Mouse (Mus musculus) heart, adult 9 months (tissue): ENCODE data around the gene Gm20716.

Experiments used
- DNase-seq, 2 experiments: peaks; one replicate each; pipeline ENCODE4 v3.0.0; 2022; ENCODE audit warnings: low spot score in 2 of 2

Gm20716 gene

DNA sequence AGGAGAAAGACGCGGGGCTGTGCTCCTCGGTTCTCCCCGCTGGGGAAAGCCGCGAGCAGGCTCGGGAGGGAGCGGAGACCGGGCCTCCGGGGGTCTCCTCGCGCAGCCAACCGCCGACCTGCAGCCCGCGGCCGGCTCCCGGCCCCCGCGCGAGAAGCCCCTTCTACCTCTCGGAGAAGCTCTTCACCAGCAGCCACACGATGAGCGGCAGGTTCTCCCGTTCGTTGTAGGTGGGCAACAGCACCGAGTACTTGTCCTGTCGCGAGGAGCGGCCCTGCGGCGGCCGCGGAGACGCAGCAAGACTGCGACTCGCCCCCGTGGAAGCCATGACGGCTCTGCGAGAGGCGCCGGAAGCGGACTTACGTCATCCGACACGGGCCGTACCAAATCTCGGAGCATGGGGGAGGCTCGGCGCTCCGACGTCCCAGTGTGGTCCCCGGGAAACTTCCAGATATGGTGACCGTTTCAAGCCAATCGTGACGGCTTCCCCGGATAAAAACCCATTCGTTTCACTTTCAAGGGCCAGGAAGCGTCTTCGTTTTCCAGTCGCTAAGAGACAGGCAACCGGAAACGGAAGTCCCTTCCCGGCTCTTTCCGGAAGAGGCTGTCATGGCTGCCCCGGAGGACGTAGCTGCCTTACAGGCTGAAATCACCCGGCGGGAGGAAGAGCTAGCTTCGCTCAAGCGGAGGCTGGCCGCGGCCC, at the start of gene Gm20716, which contains the start of the genes Dpm1 and Mocs3:
Gm20716 (minus strand) TSS at position 339 of the 703 bp plus-strand sequence.
Dpm1 (minus strand) TSS at position 566 of the 703 bp plus-strand sequence.
Mocs3 (plus strand) TSS at position 597 of the 703 bp plus-strand sequence.
- peak; percentile 90 to 91 for DNase-seq

DNA sequence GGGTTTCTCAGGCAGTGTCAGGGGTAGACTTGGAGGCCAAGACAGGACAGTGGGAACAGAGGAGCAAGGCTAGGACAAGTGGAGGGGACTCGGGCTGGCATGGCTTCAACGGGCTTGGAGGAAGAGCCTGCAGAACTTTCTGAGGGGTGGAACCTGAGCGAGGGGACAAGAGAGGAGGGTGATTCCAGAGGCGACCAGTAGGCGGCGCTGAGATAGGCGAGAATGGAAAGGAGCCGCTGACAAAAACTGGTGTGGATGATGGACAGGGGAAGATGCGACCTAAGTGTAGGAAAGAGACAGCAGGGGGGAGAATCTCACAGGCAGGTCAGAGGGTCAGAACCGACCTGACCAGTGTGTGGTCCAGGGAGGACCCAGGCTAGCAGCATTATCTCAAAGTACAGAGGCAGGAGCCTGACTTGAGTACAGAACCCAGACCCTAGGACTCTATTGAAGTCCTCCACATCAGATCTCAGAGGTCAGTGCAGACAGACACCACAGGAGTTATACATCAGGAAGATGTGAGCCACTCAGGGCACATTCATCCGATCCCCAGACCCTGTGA, 44.3 kb upstream of the Gm20716 start:
- peak in 1 of 2 experiments; percentile 21 for DNase-seq

DNA sequence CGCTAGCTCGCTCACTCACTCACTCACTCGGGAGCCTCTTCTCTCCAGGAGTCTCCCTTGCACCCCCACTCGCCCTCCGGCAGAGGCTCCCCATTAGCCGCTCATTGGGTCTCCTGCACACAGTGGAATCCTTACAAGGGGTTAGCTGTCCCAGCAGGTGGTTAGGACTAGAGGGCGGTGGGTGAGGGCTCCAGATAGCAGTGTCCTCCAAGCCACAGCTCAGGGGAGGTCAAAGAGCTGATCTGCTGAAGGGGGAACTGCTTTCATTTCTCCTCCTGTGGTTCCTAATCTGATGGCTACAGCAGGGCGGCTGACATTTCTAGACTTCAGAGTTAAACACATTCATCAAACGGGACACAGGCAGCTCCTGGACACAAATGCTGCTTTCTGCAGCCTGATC, 43.2 kb upstream of the Gm20716 start:
- no peak for DNase-seq

DNA sequence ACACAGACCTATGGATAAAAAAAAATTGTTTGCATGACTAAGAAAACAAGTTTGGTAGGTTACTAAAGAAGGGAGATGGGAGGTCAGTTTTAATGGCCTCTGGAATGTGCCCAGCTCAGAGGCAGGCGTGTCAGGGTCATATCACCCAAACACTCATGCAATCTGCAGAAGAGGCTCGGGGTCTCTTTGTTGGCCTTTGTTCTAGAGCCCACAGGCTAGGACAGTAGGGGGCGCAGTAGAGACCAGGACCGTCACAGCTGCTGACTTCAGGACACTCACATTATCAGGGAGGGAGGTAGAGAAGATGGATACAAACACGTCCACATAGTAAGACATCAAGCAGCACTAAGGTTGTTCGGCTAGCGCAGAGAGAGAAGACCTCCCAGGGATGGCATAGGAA, 37.9 kb upstream of the Gm20716 start:
- no peak for DNase-seq

DNA sequence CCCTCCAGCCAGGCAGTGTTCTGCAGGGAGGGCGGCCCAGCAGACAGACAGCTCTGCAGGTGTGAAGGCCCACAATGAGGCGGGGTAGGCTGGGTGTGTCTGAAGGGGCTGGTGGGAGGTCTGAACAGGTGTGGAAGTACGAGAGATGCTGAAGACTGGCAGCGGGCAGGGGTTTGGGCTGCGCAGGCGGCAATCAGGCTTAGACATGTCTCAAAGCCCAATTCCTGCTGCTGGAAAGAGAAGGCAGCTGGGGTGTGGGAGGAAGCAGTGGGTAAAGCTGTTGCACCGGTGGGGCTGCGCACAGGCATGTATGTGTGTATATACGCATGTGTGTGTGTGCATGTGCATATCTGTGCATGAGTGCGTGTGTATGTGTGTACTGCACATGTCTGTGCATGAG, 30.7 kb upstream of the Gm20716 start:
- DNase-seq, result no peak

DNA sequence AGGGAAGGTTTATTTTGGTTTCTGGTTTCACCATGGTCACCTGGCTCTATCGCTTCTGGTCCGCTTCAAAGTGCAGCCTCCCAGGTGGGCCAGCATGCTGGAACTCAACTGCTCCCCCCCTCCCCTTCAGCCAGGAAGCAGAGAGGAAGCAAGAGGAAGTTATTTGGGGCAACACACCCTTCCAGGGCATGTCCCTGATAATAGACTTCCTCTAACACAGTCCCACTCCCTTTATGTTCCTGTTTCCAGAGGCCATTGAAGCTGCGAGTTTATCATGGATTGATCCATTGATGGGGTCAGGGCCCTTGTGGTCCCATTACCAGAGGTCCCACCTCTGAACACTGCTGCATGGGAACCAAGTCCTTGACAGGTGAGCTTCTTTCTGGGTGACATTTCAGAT, 30.0 kb upstream of the Gm20716 start:
- no peak for DNase-seq

DNA sequence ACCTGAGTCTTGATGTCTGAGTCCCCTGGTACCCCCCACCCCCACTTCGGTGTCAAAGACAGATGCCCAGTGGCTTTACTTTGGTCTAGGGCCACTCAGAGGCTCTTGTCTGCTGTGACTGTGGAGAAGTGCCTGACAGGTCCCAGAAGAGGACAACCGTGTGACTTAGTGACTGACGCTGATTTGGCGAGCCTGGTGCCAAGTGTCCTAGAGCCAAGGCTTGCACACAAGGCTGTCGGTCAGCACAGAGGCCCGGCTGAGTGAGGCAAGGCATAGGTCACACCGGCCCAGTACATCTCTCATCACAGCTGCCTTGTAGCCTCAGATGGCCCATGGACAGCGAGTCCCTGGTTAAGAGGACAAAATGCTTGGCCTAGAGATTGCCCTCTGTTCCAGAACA, 28.9 kb upstream of the Gm20716 start:
- peak; percentile 33 to 40 for DNase-seq

DNA sequence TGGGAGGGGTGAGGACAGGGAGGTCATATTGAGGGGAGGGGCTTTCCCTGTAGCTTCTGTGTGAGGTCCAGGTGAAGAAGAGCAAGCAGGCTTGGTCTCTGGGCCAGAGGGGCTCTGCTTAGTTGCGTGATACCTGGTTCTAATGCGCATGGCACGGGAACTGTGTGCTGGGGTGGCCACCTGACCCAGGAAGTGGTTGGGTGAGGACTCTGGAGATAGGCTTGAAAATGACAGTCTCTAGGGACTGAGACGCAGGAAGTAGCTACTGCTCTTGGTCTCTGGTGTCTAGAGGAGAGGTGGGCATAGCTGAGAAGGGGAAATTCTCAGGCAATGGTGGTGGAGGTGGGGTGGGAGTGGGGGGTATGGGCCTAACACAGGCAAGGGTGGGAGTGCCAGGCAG, 27.0 kb upstream of the Gm20716 start:
- DNase-seq, result no peak

DNA sequence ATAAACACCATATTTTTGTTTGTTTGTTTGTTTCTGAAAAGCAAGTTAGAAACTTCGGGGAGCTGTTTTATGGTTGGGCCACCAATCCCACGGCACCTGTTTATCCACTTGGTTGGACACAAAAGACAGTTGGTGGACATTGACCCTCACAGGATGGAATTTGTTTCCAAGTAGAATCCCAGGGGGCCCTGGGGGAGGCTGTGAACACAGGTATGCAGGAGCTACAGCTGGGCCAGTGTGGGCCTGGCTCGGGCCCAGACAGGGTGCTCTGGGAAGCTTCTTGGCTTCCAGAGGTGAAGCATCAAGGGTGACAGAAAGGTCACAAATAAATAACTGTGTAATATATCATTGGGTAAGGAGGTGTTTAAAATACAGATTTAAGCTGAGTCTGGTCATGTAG, 26.3 kb upstream of the Gm20716 start:
- DNase-seq, result no peak

DNA sequence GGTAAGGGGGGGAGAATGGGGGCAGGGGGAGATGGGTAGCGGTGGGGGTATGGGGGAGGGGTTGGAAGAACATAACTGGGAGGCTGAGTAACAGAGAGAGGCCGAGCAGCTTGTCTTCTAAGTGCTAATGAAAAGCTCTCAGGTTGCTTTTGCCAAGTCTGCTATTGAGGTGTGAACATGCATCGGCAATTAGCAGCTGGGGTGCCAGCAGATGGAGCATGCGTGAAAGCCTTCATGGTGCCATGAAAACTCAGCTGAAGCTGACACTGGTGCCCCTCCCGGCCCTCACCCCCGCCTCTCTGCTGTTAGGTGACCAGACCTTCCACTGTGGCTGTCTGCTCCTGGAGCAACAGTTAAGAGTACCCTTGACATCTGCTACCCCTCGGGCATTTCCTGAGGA, 23.7 kb upstream of the Gm20716 start:
- DNase-seq, result no peak

DNA sequence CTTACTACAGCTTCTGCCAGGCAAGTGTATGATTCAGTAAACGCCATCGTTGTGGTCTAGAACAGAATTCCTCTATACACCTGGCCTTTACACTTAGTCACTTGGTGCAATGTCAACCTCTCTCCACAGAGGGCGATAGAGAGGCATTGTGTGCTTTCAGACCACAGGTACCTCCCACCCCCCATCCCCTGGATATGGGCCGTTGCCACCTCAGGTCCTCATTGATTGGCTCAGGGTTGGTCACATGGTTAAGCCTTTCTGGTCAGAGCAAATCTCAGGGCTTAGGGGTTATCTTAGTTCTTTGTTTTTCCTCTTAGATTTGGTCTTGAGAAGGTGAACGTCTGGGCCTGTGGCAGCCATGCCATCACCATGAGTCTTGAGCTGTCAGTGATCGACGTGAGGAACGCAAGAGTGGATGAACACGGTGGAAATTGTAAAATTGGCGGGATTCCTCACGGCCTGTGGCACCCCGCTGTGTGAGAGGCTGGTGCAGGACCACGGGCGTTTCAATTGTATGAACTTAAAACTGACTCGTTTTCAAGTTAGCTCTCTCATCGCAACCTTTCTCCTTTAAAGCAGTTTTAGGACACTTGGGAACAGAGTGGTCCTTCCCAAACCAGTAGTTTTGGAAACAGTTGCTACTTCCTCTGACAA, 22.6 kb upstream of the Gm20716 start:
- DNase-seq, result no peak

DNA sequence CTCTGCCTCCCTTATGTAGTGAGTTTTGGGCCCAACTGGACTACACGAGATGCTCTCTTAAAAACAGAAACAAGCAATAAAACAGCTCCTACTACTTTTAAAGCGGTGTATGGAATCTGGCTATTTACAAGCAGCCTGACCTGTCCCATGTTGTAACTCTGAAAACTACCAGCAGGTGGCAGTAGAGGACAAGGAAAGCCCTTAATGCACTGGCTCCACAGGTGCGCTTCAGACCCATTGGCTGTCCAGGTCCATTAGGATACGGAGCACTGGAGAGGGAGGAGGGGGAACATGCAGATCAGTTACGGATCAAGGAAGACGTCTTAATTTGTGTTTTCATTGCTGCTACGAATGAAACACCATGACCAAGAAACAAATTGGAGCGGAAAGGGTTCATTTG, 20.1 kb upstream of the Gm20716 start:
- DNase-seq, result peak; percentile 40 to 77

DNA sequence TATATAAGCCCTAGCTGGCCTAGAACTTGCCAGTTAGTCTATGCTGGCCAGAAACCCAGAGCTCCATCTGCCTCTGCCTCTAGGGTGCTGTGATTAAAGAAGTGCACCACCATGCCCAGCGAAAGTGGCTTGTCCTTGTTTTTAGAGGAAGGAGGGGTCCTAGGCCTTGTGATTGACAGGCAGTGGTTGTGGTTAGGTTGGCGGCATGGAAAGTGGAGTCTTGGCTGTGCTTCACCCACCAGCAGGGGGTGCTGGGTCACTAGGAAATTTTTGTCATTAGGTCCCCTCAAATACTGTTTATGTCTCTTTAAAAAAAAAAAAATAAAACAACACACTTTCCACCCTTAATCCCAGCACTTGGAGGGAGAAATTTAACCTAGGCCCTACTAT, 18.7 kb upstream of the Gm20716 start:
- DNase-seq, result no peak

DNA sequence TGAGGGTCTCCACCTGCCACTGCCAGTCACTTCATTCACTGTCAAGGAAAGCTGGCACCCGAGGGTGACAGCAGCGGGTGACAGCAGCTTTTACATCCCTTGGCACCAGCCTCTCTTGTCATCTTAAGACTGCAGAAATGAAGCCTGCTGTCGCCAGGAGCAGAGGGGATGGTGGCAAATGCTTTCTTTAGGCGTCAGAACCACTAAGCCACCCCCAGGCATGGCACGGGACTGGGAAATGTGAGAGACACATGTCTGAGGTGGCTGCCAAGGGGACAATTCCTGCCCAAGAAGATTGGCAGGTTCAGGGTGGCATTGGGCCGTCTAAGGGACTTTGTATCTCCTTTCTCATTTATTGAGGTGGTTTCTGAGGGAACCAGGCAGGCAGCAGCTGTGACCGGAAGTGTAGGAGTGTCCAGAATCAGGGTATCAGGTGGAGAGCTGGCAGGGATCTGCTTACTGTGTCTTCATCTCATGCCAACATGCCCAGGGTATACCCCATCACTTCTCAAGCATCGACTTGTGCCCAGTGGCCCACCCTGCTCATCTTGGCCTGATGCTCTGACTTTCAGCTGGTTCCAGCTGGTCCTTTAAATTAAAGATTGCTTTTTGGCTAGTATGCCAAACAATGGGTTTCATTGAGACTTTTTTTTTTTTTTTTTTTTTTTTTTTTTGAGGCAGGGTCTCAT, 18.1 kb upstream of the Gm20716 start:
- DNase-seq, result no peak

DNA sequence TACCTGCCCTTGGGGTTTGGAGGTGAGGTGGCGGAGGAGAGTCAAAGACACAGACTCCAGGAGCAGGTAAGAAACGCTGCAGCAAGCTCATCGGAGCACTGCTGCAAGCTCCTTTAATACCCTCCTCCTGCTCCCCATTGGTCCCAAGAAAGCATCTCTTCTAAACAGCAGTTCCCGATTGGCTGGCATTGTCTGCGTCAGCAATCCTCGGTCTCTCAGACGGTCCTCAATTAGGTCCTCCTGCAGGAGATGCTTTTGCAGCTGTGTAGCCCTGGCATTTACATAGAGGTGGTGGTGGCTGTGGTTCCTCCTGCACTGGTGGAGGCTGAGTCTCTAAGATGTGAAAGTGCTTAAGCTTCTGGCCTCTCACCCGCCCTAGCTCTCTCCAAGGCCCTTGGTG, 15.4 kb upstream of the Gm20716 start:
- DNase-seq, result no peak

DNA sequence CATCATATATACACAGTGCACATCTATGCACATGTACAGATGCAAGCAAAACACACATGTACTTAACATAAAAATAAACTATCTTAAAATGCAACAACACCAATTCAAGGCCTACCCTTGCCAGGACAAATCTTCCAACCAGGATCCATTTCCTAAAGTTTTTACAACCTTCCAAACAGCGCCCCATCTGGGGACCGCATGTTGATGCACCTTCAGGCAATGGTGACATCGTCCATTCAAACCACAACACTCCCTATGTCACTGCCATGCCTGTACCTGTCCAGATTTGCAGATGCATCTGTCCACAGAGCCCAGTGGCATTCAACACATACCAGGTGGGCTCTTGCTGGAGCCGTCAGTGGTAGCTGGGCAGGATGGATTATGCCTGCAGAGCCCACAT, 13.1 kb upstream of the Gm20716 start:
- DNase-seq, result no peak

DNA sequence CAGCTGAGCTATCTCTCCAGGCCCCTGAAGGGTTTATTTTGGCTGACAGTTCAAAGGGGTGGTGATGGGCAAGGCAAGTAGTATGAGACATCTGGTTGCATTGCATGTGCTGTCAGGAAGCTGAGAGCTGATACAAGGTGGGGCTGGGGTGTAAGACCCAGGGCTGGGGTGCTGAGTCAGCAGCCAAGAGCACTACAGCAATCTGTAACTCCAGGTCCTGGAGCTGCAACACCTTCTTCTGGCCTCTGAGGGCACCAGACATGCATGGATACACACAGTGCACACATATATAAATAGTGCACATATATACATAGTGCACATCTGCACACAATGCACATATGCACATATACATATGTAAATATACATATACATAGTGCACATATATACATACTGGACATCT, 12.7 kb upstream of the Gm20716 start:
- DNase-seq, result no peak

DNA sequence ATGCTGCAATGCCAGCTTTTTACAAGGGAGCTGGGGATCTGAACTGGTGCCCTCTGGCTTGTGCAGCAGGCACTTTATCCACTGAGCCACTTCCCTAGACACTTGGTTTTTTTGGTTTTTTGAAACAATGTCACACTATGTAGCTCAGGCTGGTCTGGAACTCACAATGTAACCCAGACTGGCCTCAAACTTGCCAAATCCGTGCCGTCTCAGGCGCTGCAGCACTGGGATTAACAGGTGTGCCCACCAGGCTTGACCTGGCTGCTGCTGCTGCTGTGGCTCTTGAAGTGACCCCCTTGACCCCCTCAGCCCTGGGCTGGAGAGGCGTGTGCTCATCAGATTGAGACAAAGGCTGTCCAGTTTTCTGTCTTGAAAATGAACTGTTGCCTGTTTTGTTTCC, 8.2 kb upstream of the Gm20716 start:
- DNase-seq, result no peak

DNA sequence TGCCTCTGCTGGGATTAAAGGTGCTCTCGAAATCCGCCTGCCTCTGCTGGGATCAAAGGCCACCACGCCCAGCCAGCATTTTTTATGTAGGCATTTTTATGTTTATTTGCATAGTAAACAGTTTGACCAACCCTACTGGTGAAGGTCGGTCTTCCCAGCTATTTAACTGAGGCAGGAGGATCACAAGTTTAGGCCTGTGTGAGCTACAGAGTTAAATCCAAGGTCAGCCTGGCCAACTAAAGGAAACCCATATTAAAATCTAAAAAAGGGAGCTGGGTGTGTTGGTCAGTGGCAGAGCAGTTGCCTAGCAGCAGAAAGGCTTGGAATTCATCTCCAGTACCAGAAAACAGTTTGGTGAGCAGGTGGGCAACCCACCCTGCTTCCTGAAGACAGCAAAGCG, 3.1 kb upstream of the Gm20716 start:
- DNase-seq, result no peak

DNA sequence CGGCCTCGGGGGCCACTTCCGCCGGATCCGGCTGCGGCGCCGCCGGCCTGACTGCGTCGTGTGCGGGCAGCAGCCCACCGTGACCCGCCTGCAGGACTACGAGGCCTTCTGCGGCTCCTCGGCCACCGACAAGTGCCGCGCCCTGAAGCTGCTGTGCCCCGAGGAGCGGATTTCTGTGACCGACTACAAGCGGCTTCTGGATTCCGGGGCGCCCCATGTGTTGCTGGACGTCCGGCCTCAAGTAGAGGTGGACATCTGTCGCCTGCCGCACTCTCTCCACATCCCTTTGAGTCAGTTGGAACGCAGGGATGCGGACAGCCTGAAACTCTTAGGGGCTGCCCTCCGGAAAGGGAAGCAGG, 1.3 kb upstream of the Gm20716 start:
- no peak for DNase-seq

DNA sequence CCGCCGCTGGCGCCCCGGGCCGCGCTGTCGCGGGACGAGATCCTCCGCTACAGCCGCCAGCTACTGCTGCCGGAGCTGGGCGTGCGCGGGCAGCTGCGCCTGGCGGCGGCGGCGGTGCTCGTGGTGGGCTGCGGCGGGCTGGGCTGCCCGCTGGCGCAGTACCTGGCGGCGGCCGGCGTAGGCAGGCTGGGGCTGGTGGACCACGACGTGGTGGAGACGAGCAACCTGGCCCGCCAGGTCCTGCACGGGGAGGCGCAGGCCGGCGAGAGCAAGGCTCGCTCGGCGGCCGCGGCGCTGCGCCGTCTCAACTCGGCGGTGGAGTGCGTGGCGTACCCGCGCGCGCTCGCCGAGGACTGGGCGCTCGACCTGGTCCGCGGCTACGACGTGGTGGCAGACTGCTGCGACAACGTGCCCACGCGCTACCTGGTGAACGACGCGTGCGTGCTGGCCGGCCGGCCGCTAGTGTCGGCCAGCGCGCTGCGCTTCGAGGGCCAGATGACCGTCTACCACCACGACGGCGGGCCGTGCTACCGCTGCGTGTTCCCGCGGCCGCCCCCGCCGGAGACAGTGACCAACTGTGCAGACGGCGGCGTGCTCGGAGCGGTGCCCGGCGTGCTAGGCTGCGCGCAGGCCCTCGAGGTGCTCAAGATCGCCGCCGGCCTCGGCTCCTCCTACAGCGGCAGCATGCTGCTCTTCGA, 758 bp upstream of the Gm20716 start:
- DNase-seq, result no peak
